Mouse (Mus musculus) liver, embryonic 14.5 days (tissue): ENCODE results near the gene Gm37240.

Experiments
- CTCF ChIP-seq: IDR thresholded peaks from 2 replicates; pipeline ENCODE4 v1.5.1; 2016; ENCODE audit warnings: antibody characterized with exemption, low read depth, control low read depth
- EP300 ChIP-seq: IDR thresholded peaks from 2 replicates; pipeline ENCODE4 v1.6.1; 2016; ENCODE audit warnings: antibody characterized with exemption, low read depth

- TF ChIP-seq EP300 (no peak), CTCF (no peak)
Observed at GRCm38 (mm10) chr3:85442781-85443180, 444.5 kb downstream of the Gm37240 start.
